Mouse (Mus musculus): ENCODE results near the gene Sike1.

Sike1 gene

GRCm38 (mm10) chr3:102995605-102996321, at the start of gene Sike1:
Gene Sike1 (plus strand): TSS chr3:102995708.
- peak; percentile 93 for DNase-seq (ENCODE audit: low spot score)

GRCm38 (mm10) chr3:102946312-102946711, 49.2 kb upstream of the Sike1 start:
- no peak for DNase-seq (ENCODE audit: low spot score)

DNA sequence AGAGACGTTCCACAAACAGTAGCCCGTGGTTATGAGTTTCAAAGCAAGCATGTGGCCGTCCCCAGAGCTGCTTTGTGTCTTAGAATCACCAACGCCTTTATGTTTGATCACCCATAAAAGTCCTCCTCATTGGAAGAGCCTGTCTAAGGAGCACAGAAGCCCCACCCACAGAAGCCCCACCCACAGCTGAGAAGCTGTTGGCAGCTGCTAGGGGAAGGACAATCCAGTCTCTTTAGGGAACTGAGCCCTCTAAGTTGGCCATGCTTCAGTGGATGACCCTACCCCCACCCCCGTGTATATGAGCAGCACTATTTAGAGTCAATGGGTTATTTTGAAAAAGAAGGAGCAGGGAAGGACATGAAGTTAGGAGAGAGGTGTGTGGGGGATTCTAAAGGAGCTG, 48.6 kb upstream of the Sike1 start:
- no peak for DNase-seq (ENCODE audit: low spot score)

- DNase-seq (ENCODE audit: low spot score), result no peak
These were observed 41.0 kb upstream of the Sike1 start for GRCm38 (mm10) chr3:102954476-102954875.

DNA sequence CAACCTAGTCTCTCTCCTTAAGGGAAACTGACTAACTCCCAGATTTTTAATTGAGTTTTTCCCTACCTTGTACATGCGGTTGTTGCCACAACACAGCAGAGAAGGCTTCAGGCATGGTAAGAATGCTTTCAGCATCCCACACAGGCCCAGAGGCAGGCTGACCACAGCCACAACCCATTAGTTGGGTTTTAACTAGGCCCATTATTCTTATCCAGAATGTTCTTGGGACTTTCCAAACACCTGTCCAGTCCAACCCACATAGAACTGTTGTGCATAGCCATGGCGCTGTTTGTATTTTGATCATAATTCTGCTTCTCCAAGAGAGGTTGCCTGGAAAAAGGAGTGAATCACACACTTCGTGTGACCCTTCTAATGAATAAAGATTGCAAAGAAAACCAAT, 40.4 kb upstream of the Sike1 start:
- no peak for DNase-seq (ENCODE audit: low spot score)

DNA sequence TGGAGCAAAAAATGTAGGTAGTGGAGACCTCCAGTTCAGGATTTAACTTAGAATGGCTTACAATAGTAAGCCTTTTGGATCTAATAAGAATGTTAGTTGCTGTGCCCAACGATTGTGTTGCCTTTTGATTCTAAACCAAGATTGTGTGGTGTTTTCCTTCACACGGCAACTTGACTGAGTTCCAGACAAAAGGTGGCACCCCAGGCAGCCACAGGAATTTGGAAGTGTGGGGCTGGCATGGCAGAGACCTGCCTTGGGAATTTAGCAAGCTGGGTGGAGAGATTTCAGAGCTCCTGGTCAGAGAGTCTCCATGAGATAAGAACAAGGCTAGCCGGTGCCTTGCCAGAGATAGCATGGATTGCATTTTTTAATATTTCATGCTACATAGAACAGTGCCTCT, 39.9 kb upstream of the Sike1 start:
- no peak for DNase-seq (ENCODE audit: low spot score)

GRCm38 (mm10) chr3:102964033-102964432, 31.5 kb upstream of the Sike1 start, which contains the start of gene Nr1h5:
Gene Nr1h5 (minus strand): TSS chr3:102964133.
- no peak for DNase-seq (ENCODE audit: low spot score)

- DNase-seq (ENCODE audit: low spot score), result no peak
These were observed 25.4 kb upstream of the Sike1 start for GRCm38 (mm10) chr3:102970067-102970466.

- no peak for DNase-seq (ENCODE audit: low spot score)
These were observed 25.0 kb upstream of the Sike1 start for GRCm38 (mm10) chr3:102970508-102970907.

- no peak for DNase-seq (ENCODE audit: low spot score)
These were observed 18.6 kb upstream of the Sike1 start for GRCm38 (mm10) chr3:102976906-102977305.

GRCm38 (mm10) chr3:102979550-102980348, 15.8 kb upstream of the Sike1 start:
- no peak for DNase-seq (ENCODE audit: low spot score)

- no peak for DNase-seq (ENCODE audit: low spot score)
These were observed 15.2 kb upstream of the Sike1 start for GRCm38 (mm10) chr3:102980349-102980736.

DNA sequence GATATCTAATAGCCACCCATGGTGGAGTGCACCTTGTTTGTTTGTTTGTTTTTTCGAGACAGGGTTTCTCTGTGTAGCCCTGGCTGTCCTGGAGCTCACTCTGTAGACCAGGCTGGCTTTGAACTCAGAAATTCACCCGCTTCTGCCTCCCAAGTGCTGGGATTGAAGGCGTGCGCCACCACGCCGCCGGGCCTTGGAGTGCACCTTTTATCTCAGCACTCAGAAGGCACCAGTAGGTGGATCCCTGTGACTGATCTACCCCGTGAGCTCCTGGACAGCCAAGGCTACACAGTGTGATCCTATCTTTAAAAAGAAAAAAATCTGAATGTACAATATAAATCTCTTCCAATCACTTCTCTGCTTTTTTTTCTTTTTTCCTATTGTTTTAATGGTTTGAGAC, 4.5 kb upstream of the Sike1 start:
- DNase-seq (ENCODE audit: low spot score), result no peak

GRCm38 (mm10) chr3:102992936-102993335, 2.6 kb upstream of the Sike1 start:
- no peak for DNase-seq (ENCODE audit: low spot score)

DNA sequence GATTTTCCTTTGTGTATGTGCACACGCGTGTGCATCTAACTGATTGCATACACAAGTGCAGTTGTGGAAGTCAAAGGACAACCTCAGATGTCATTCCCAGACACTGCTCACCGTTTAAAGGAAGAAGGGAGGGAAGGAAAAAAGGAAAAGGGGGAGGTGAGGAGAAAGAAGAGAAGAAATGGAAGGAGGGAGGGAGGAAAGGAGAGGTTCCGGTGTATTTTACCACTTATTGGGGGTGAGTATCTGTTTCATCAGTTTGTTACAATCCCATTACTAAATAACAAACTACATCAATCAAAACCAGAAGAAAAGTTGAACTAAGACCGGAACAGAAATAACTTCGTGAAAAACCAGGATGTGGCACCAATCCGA, 289 bp upstream of the Sike1 start:
- DNase-seq (ENCODE audit: low spot score), result no peak

- DNase-seq (ENCODE audit: low spot score), result no peak
These were observed 1.5 kb downstream of the Sike1 start for GRCm38 (mm10) chr3:102997036-102997435.

DNA sequence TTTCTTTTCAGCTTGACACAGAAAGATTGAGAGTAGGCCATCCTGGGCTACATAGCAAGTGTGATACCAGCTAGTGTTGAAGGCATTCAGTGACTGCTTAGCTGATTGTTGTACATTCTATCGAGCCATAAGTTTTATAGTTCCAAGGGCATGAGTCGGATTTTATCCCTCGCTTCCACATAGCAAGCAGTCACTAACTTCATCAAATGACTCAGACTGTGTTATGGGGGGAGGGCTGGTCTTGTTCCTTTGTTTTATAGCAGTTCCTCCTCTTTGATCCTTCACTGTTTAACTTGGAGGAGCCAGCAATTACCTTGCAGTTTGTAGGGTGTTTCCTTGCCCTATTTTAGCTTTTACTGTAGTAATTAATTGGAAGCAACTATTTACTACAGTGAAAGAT, 2.1 kb downstream of the Sike1 start:
- DNase-seq (ENCODE audit: low spot score), result no peak

- DNase-seq (ENCODE audit: low spot score), result no peak
These were observed 6.1 kb downstream of the Sike1 start for GRCm38 (mm10) chr3:103001595-103001994.

DNA sequence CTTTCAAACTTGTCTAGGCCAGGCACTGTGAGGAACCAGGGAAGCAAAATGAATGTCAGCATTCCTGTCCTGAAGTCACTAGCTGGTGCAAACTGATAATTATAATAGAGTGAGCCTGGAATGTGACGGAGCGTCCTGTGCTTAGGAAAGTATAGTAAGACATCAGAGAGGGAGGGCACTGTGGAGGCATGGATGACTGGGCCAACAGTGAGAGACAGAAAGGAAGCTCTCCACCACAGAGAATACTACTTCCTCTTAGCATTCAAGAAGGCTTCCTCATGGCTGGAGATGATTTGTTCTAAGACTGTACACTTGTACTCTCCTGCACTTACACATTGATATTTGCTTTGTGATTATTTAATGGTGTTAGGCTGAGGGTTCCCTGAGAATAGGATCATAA, 21.8 kb downstream of the Sike1 start:
- no peak for DNase-seq (ENCODE audit: low spot score)

DNA sequence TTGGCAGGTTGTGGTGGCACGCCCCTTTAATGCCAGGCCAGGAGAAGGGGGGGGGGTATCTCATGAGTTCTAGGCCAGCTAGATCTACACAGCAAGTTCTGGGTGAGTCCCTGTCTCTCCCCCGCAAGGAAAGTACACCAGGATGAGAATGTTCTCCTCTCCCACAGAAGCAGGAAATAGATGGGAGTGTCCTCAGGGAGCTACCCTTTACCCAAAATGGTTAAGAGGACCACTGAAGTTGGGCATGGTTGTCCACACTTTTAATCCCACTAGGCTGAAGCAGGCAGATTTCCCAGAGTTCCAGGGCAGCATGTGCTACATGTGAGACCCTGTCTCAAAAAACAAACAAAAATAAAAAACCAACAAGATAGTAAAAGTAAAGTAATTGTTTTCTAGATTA, 24.0 kb downstream of the Sike1 start:
- no peak for DNase-seq (ENCODE audit: low spot score)

GRCm38 (mm10) chr3:103020249-103020942, 24.9 kb downstream of the Sike1 start, which contains the start of gene Csde1:
Gene Csde1 (plus strand): TSS chr3:103020426.
- DNase-seq (ENCODE audit: low spot score), result peak; percentile 98

GRCm38 (mm10) chr3:103020943-103021638, 25.6 kb downstream of the Sike1 start:
- DNase-seq (ENCODE audit: low spot score), result peak; percentile 91

All from layer of hippocampus, adult 11-12 months (tissue).